Mouse (Mus musculus) heart, postnatal 0 days (tissue): ENCODE results near the gene Guca2b.

Source experiments
- CTCF ChIP-seq: IDR thresholded peaks from 2 replicates; pipeline ENCODE4 v1.5.1; 2016; ENCODE audit warnings: antibody characterized with exemption, control low read depth, low read depth
- EP300 ChIP-seq: IDR thresholded peaks from 2 replicates; pipeline ENCODE4 v1.6.1; 2016; ENCODE audit warnings: antibody characterized with exemption, low read depth

DNA sequence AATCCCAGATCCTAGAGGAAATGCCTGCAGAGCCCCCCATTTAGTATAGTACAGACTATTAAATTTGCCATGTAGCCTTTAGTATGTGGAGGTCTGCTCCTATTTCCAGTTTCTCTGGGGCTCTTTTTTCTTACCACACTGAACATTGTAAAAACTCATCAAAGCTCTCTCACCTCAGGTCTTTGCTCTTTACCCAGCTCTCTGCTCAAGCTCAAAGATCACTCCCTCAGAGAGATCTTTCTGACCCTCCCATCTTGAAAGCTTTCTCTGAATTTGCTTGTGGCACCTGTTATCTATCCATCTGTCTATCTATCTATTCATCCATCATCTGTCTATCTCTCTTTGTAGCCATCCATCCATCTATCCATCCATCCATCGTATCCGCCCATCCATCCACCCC lies 6.4 kb upstream of the Guca2b start:
- TF ChIP-seq EP300 (no peak), CTCF (no peak)
